Mouse (Mus musculus) C2C12 (cell line): ENCODE measurements around the gene Isyna1.

Experiments
- CEBPB ChIP-seq: IDR thresholded peaks from one replicate; pipeline ENCODE4 v1.6.1; 2011; ENCODE audit warnings: low read depth, mild to moderate bottlenecking, control low read depth, moderate library complexity
- CTCF ChIP-seq: IDR thresholded peaks from one replicate; pipeline ENCODE4 v1.5.1; 2011; ENCODE audit not compliant: control insufficient read depth, insufficient read depth, insufficient read length
- MAX ChIP-seq: IDR thresholded peaks from one replicate; pipeline ENCODE4 v1.6.1; 2011; ENCODE audit warnings: mild to moderate bottlenecking, control low read depth
- MYOD1 ChIP-seq: IDR thresholded peaks from one replicate; pipeline ENCODE4 v1.6.1; 2011; ENCODE audit warnings: low read depth; ENCODE audit not compliant: control insufficient read depth, insufficient read length
- MYOG ChIP-seq: IDR thresholded peaks from one replicate; pipeline ENCODE4 v1.6.1; 2011; ENCODE audit not compliant: control insufficient read depth, insufficient read length; ENCODE audit errors: extremely low read depth

DNA sequence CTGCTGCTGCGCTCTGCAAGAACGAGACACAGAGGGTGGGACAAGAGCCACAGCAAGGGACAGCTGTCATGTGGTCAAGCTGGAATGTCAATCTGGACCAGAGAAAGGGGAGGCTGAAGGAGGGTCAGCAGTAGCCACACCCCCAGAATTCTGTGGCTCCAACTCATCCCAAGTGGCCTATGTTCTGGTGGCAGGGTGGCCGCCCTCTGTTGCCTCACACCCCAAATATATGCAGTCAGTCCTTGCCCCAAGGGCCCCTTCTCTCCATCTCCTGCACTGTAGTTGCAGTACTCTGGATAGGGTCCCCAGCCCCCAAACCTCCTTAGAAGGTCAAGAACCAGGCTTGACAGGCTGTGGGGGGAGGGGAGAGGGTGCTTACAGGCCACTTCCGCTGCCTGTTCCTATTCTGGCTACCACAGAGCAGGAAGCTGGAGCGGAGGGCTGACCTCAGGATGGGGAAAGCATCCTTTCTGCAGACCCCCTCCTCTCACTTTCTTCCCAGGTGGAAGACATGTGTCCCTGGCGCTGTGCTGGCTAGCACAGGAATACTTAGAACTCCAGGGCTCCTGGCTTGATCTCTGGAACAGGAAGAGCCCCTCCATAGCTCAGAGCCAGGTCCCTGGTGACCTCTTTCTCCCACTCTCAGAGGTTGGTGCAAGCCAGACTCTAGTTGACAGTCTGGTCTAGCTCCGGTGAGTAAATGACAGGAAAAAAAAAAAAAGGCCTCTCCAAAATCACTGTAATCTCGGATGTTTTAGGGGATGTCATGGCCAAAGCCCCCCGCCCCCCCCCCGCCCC lies 6.5 kb downstream of the Isyna1 start:
- no peak for TF ChIP-seq CTCF
- no peak for TF ChIP-seq MAX
- no peak for TF ChIP-seq MYOG
- TF ChIP-seq MYOD1, result no peak
- no peak for TF ChIP-seq CEBPB
